Mouse (Mus musculus): ENCODE measurements around the gene Tjap1. TPM values are rescaled to one million over a fixed set of nuclear protein-coding genes. Genes with fewer than 3 reads are reported as not detected.

The Tjap1 gene
- total RNA-seq, 4 experiments from 2014 or later, result 37.5 to 43.9 (median 42.3) TPM

- DNase-seq (ENCODE audit: low spot score in 2 of 2), result no peak
Observed at GRCm38 (mm10) chr17:46254106-46254505, 28.7 kb downstream of the Tjap1 start.

- peak; percentile 90 to 93 for DNase-seq (ENCODE audit: low spot score in 2 of 2)
Observed at GRCm38 (mm10) chr17:46253452-46254084, 29.3 kb downstream of the Tjap1 start, which contains the start of gene Lrrc73. Gene Lrrc73, plus strand, starts transcription at chr17:46253531.

DNA sequence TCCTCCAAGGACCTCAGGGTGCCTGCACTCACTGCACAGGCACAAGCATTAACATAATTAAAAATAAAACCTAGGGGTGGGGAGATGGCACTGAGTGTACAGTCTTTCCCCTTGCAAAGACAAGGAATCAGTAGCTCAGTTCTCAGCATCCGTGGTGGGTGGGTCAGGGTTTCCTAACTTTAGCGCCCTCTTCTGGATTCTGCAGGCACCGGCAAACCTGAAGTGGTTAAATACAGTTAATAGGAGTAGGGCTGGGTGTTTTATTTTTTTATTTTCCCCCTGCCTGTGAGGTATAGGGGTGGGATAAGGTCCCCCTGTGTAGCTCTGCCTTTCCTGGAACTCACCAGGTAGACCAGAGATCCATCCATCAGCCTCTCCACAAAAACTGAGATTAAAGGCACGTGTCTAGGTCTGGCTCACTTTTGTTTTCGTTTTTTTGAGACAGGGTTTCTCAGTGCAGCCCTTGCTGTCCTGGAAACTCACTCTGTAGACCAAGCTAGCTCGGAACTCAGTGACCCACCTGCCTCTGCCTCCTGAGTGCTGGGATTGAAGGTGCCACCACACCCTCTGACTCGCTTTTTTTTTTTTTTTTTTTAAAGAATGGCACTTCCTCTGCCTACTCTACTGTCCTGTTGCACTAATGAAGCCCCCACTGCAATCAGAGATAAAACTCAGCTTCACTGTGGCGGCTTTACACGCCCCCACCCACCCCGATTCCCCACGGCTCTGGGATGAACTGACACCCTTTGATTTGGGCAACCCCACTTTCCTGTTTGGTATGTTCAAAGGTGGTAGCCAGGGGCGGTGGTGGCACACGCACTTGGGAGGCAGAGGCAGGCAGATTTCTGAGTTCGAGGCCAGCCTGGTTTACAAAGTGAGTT, 30.0 kb downstream of the Tjap1 start:
- DNase-seq (ENCODE audit: low spot score in 2 of 2), result no peak

DNA sequence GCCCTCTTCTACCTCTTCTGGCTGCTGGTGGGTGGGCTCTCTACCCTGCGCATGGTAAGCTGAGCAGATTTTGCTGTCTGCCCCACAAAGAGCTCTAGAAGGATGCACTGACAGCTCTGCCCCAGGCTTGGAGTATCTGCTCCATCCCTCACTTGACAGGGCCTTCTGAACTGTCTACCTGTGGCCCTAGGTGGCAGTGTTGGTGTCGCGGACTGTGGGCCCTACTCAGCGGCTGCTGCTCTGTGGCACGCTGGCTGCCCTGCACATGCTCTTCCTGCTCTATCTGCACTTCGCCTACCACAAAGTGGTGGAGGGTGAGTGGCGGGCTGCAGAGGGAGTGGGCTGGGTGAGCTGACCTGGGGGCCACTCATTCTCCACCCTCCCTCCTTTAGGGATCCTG, 31.7 kb downstream of the Tjap1 start:
- no peak for DNase-seq (ENCODE audit: low spot score in 2 of 2)

DNA sequence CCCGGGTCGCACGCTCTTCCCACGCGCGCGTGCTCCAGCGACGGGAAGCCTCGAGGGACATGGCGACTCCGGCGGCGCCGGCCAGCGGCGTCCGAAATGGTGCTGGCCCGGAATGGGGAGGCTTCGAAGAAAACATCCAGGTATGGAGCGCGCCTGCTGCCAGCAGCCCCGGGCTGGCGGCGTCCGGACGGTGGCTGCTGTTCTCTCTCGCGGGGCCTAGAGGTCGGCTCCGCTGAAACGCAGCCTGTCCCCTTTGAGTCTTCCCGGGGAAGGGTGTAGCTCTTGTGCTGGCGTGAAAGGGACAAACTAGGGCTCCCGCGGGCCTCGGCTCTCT, 34.7 kb downstream of the Tjap1 start:
- no peak for DNase-seq (ENCODE audit: low spot score in 2 of 2)

DNA sequence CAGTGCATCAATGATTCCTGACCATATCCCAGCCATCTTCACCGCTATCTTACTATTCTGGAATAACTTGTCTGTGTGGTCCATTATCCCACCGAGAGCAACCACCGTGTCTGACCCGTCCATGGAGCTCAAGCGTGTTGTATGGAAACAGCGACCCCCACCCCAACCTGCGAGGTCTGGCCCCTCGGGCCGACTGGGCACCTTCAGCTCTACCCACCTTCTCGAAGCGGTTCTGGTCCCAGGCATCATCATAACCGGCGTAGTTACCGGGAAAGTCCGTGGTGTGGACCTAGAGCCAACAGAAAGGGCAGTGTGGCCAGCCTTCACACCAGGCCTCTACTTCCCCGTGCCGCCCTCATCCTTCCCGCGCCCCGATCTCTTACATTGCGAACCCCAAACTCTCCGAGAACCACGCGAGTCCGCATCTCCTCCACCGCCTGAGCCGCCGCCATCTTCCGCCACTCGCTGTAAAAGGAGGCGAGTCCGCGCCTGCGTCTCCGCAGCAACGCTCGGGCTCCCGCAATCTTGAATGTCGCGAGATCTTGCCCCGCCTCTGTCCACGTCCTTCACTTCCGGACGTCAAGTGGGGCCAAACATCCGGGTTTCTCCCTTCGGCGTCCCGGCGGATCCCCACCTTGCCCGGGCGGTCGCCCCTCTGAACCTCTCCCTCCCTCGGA, 35.2 kb downstream of the Tjap1 start, which contains the start of the genes Polr1c and Yipf3:
TSS of gene Polr1c (minus strand) at position 543 of the 677 bp plus-strand sequence.
TSS of gene Yipf3 (plus strand) at position 569 of the 677 bp plus-strand sequence.
- peak; percentile 92 to 94 for DNase-seq (ENCODE audit: low spot score in 2 of 2)

GRCm38 (mm10) chr17:46244579-46244978, 38.2 kb downstream of the Tjap1 start:
- no peak for DNase-seq (ENCODE audit: low spot score in 2 of 2)

DNA sequence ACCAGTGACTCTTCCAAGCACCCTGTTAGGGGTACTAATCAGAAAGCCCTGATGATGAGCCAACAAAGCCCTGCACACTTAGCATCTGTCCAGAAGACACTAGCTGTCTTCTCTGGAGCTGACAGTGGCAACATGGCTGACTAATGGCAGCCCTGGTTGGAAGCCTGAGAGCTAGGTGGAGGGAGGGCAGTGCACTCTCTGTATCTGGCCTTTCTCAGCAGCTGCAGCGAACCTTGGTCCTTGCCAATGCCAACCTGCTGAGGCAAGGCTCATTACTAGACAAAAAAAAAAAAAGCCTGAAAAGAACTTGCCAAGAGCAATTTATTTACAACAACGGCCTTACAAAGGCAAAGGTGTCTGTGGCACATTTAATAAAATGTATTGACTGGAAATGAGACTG, 39.2 kb downstream of the Tjap1 start:
- DNase-seq (ENCODE audit: low spot score in 2 of 2), result no peak

- no peak for DNase-seq (ENCODE audit: low spot score in 2 of 2)
Observed at GRCm38 (mm10) chr17:46242993-46243392, 39.8 kb downstream of the Tjap1 start.

GRCm38 (mm10) chr17:46242274-46242673, 40.6 kb downstream of the Tjap1 start:
- no peak for DNase-seq (ENCODE audit: low spot score in 2 of 2)

GRCm38 (mm10) chr17:46241471-46241870, 41.4 kb downstream of the Tjap1 start:
- DNase-seq (ENCODE audit: low spot score in 2 of 2), result no peak

- no peak for DNase-seq (ENCODE audit: low spot score in 2 of 2)
Observed at GRCm38 (mm10) chr17:46239516-46240114, 43.2 kb downstream of the Tjap1 start.

- DNase-seq (ENCODE audit: low spot score in 2 of 2), result no peak
Observed at GRCm38 (mm10) chr17:46237480-46237879, 45.3 kb downstream of the Tjap1 start.

DNA sequence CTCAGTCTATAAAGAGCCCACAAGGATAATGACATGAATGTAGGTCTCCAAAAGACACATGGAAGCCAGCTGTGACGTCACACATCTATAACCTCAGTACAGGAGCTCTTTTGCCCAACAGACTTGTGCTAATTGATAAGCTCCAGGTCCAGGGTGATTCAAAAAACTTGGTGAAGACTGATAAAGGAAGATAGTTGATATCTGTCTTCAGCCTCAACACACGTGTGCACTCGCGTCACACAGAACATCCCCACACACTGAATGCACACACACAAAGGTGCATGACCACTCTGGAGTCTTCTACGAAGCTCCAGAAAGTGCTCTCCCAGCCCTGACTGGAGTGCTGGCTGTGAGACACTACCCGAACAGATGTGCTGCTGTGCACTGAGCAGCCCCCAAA, 45.7 kb downstream of the Tjap1 start:
- no peak for DNase-seq (ENCODE audit: low spot score in 2 of 2)

GRCm38 (mm10) chr17:46236067-46236466, 46.8 kb downstream of the Tjap1 start:
- no peak for DNase-seq (ENCODE audit: low spot score in 2 of 2)

- no peak for DNase-seq (ENCODE audit: low spot score in 2 of 2)
Observed at GRCm38 (mm10) chr17:46227576-46227975, 55.2 kb downstream of the Tjap1 start.

GRCm38 (mm10) chr17:46221601-46222000, 61.2 kb downstream of the Tjap1 start:
- no peak for DNase-seq (ENCODE audit: low spot score in 2 of 2)

DNA sequence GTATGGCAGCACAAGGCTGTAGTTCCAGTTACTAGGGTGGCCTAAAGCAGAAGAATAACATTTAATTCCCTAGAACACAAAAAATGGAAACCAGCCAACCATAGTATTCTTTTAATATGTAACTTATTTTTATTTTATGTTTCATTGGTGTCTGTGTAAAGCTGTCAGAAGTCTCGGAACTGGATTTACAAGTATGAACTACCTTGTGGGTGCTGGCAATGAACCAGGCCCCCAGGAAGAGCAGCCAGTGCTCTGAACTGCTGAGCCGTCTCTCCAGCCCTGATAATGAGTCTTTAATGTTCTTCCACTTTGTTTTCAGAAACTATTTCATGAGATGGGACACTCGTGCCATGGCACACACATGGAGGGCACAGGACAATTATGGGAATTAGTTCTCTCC, 72.3 kb downstream of the Tjap1 start:
- DNase-seq (ENCODE audit: low spot score in 2 of 2), result no peak

All from left cerebral cortex, adult 8-10 months (tissue).